Mouse (Mus musculus) ES-Bruce4 (cell line): ENCODE measurements at regions not wholly inside any gene's neighbourhood (a gene's known extent, or its start where the extent isn't known, plus 50 kb on each side); places are given as distances from the start of the nearest gene placed in this dataset.

Experiments used
- H3K27ac ChIP-seq: 2 replicates; pipeline ENCODE4 v1.5.1; 2012; ENCODE audit warnings: low read length, inconsistent platforms; ENCODE audit not compliant: insufficient read depth
- H3K27me3 ChIP-seq: 2 replicates; pipeline ENCODE4 v1.6.1; 2012; ENCODE audit warnings: mild to moderate bottlenecking, low read length, inconsistent platforms; ENCODE audit not compliant: control insufficient read depth, poor library complexity, insufficient read depth, severe bottlenecking
- H3K36me3 ChIP-seq: 2 replicates; pipeline ENCODE4 v1.6.1; 2012; ENCODE audit warnings: inconsistent platforms, mild to moderate bottlenecking, low read length, moderate library complexity; ENCODE audit not compliant: control insufficient read depth, poor library complexity, insufficient read depth, severe bottlenecking
- H3K4me1 ChIP-seq: one replicate; pipeline ENCODE4 v1.8.1; 2011; ENCODE audit warnings: low read length; ENCODE audit not compliant: control insufficient read depth, insufficient read depth
- H3K4me3 ChIP-seq: 2 replicates; pipeline ENCODE4 v1.5.1; 2011; ENCODE audit warnings: low read depth, mild to moderate bottlenecking, low read length
- H3K9ac ChIP-seq: 2 replicates; pipeline ENCODE4 v1.6.1; 2012; ENCODE audit warnings: low read depth, mild to moderate bottlenecking, inconsistent platforms; ENCODE audit not compliant: poor library complexity, severe bottlenecking
- H3K9me3 ChIP-seq: replicated peaks from 2 replicates; pipeline ENCODE4 v1.6.1; 2012; ENCODE audit warnings: mild to moderate bottlenecking, low read length, inconsistent platforms; ENCODE audit not compliant: control insufficient read depth, poor library complexity, insufficient read depth, severe bottlenecking
- CTCF ChIP-seq: IDR thresholded peaks from one replicate; pipeline ENCODE4 v1.8.1; 2011; ENCODE audit warnings: low read depth, low read length
- EP300 ChIP-seq: IDR thresholded peaks from 2 replicates; pipeline ENCODE4 v1.6.1; 2011; ENCODE audit warnings: low read depth, low read length; ENCODE audit not compliant: insufficient read depth
- POLR2A ChIP-seq: IDR thresholded peaks from one replicate; pipeline ENCODE4 v1.8.1; 2011; ENCODE audit warnings: low read length; ENCODE audit not compliant: insufficient read depth

DNA sequence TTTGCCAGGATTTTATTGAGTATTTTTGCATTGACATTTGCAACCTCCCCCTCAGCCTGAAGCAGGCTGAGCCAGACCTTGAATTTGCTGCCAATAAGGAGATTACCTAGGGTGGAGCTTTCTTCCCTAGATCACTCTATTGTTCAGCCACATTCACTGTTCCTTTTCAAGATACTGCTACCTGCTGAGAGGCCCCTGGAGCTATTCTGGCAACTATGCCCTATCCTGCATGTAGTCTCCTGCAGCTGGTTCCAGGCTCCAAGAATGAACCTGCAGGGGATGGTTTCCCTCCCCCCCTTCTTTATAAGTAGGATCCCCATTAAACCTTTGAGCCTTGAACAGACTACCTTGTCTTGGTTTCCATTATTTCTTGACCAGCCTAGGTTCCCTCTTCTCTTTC lies 455.9 kb downstream of the Pih1d3 start:
- Histone ChIP-seq H3K27me3 (no peaks in the 10 kb centered on the region), H3K27ac (peak overlapping the region; percentile 16; the same call in 1 of the 2 replicates), H3K36me3 (no peaks in the 10 kb centered on the region), H3K9me3 (no peaks in the 10 kb centered on the region), H3K4me3 (no peak overlapping the region), H3K9ac (no peak overlapping the region), H3K4me1 (no peaks in the 10 kb centered on the region)
- no peak for TF ChIP-seq EP300
- TF ChIP-seq POLR2A, result no peak
- TF ChIP-seq CTCF, result no peak
